Mouse (Mus musculus) hindbrain, postnatal 0 days (tissue): ENCODE measurements at regions not wholly inside any gene's neighbourhood (a gene's known extent, or its start where the extent isn't known, plus 50 kb on each side); places are given as distances from the start of the nearest gene placed in this dataset.

Experiments
- ATAC-seq: fragments of 200-750 bp; cut with Nextera tagmentation; 2 replicates; pipeline ENCODE4 v1.8.0; 2017; ENCODE audit warnings: mild to moderate bottlenecking, moderate TSS enrichment, moderate library complexity
- DNase-seq: peaks from one replicate; pipeline ENCODE4 v3.0.0-alpha.2; 2015; ENCODE audit warnings: low spot score
- H3K27ac ChIP-seq: fragments of 300-500 bp; sonication (generic); 2 replicates; pipeline ENCODE4 v1.5.1; 2014; ENCODE audit warnings: mild to moderate bottlenecking
- H3K27me3 ChIP-seq: fragments of 300-500 bp; sonication (generic); 2 replicates; pipeline ENCODE4 v1.6.1; 2014; ENCODE audit warnings: low read length, mixed read lengths; ENCODE audit not compliant: insufficient read depth
- H3K36me3 ChIP-seq: fragments of 300-500 bp; sonication (generic); 2 replicates; pipeline ENCODE4 v1.6.1; 2014; ENCODE audit warnings: low read length, mixed read lengths; ENCODE audit not compliant: insufficient read depth
- H3K4me1 ChIP-seq: fragments of 300-500 bp; sonication (generic); 2 replicates; pipeline ENCODE4 v1.6.1; 2014; ENCODE audit warnings: antibody characterized with exemption, low read length, mixed read lengths; ENCODE audit not compliant: insufficient read depth
- H3K4me2 ChIP-seq: fragments of 300-500 bp; sonication (generic); 2 replicates; pipeline ENCODE4 v1.6.1; 2014; ENCODE audit warnings: low read depth, mild to moderate bottlenecking, low read length, moderate library complexity, mixed read lengths
- H3K4me3 ChIP-seq: fragments of 300-500 bp; sonication (generic); 2 replicates; pipeline ENCODE4 v1.5.1; 2014; ENCODE audit warnings: low read length
- H3K9ac ChIP-seq: fragments of 300-500 bp; sonication (generic); replicated peaks from 2 replicates; pipeline ENCODE4 v1.6.1; 2014; ENCODE audit warnings: mild to moderate bottlenecking, low read length, moderate library complexity, mixed read lengths
- H3K9me3 ChIP-seq: fragments of 300-500 bp; sonication (generic); 2 replicates; pipeline ENCODE4 v1.6.1; 2016; ENCODE audit warnings: low read length, mixed read lengths
- CTCF ChIP-seq: IDR thresholded peaks from 2 replicates; pipeline ENCODE4 v1.5.1; 2016; ENCODE audit warnings: antibody characterized with exemption, control low read depth, low read depth
- WGBS: fragments of 180-500 bp; shearing (Covaris S2); extraction: QIAGEN DNeasy Blood & Tissue Kit; methylation state at CpG from one replicate; pipeline ENCODE4 v1.1.7; 2014; 5-methylcytosine and 5-hydroxymethylcytosine counted together

DNA sequence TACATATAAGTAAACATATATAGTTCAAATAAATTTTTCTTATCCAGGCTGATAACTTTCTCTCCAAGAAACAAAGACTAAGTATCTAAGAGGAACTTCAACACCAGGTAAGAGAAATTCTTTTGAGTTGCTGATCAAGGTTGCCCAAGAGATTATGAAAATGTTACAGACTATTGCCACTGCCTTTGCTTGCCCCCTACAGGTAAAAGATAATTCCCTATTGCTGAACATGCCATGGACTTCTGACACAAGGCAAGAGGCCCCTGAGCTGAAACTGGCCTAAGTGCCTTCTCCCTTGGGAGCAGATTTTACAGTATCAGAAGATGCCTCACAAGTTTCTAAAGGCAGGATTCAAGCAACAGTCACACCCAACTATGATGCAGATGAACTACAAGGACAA is 2914.2 kb upstream of the Gm6569 start:
- DNase-seq (no peak), ATAC-seq (no peak)
- TF ChIP-seq CTCF: no peak
- Histone ChIP-seq H3K27me3 (no peaks in the 10 kb centered on the region), H3K27ac (no peak overlapping the region), H3K4me2 (no peak overlapping the region), H3K36me3 (no peaks in the 10 kb centered on the region), H3K4me1 (no peaks in the 10 kb centered on the region), H3K9ac (no peak overlapping the region), H3K4me3 (no peak overlapping the region), H3K9me3 (no peaks in the 10 kb centered on the region)

DNA sequence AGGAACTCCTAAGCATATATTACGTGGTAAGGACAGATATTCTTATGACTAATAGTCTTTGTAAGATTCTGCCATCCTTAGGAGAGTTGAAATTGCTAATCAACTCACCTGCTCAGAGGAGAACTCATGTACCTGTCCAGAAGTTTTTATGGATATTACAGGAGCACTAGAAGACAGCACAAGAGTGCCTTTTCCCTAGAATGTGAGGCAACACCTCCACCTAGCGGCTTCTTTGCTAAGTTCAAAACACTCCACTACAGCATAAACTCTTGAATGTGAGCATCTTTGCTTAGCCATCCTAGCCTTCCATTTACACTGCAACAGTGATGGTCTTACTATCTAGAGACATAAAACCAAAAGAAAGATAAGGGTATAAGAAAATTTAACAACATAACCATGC is 2913.5 kb upstream of the Gm6569 start:
- TF ChIP-seq CTCF: peak; percentile 87
- ATAC-seq (peak; percentile 61; the same call in 1 of the 2 replicates), DNase-seq (peak; percentile 89)
- Histone ChIP-seq H3K27me3 (no peaks in the 10 kb centered on the region), H3K27ac (no peak overlapping the region), H3K4me1 (no peaks in the 10 kb centered on the region), H3K36me3 (no peaks in the 10 kb centered on the region), H3K4me3 (no peak overlapping the region), H3K9ac (no peak overlapping the region), H3K4me2 (no peak overlapping the region), H3K9me3 (no peaks in the 10 kb centered on the region)
- 36% methylated on average over 2 of the region's 2 CpGs for WGBS
